Mouse (Mus musculus) ES-Bruce4 (cell line): Measurements from ENCODE around the gene Ap1s2.

Source experiments
- CTCF ChIP-seq: IDR thresholded peaks from one replicate; pipeline ENCODE4 v1.8.1; 2011; ENCODE audit warnings: low read depth, low read length
- EP300 ChIP-seq: IDR thresholded peaks from 2 replicates; pipeline ENCODE4 v1.6.1; 2011; ENCODE audit warnings: low read depth, low read length; ENCODE audit not compliant: insufficient read depth
- POLR2A ChIP-seq: IDR thresholded peaks from one replicate; pipeline ENCODE4 v1.8.1; 2011; ENCODE audit warnings: low read length; ENCODE audit not compliant: insufficient read depth

DNA sequence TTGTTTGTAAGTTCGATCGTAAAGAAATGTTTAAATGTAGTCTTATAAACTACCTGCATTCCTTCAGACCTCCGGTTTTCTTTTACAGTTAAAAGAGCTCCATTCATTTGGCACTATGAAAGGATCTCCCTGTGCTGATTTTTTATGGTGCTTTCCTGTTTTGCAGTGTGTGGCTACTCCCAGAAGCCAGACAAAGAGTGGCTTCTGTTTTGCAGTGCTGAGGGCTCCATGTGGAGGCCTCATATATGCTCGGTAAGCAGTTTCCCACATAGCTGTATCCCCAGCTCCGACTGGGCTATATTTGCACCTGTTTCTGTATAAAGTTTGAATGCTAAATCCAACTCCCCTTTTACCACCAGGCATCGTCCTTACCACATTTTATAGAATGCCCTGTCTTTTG is 73.3 kb downstream of the Ap1s2 start:
- TF ChIP-seq EP300, result no peak
- no peak for TF ChIP-seq CTCF
- no peak for TF ChIP-seq POLR2A
